Mouse (Mus musculus): ENCODE data around the gene Gna11. TPM values are rescaled to one million over a fixed set of nuclear protein-coding genes. Genes with fewer than 3 reads are reported as not detected.

Gene Gna11
- total RNA-seq, 2 experiments from 2014 or later = 63.8 to 72.7 TPM

DNA sequence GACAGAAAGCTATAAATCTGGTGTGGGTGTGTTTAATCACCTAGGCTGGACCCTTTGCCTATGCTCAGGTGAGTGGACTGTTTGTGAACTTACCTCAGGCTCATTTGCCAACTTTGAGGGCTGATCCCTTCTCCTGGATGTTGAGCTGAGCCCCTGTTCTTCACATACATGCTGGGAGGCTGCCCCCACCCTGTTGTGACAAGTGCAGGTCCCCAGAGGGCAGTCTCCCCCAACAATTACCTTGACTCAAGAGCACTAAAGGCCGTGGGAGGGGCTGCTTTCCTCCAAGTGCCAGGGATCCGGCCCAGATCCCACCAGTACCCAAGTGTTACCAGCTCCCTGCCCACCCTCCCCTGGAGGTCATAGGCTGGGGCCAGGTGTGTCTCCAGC is 59.9 kb downstream of the Gna11 start:
- no peak for DNase-seq

DNA sequence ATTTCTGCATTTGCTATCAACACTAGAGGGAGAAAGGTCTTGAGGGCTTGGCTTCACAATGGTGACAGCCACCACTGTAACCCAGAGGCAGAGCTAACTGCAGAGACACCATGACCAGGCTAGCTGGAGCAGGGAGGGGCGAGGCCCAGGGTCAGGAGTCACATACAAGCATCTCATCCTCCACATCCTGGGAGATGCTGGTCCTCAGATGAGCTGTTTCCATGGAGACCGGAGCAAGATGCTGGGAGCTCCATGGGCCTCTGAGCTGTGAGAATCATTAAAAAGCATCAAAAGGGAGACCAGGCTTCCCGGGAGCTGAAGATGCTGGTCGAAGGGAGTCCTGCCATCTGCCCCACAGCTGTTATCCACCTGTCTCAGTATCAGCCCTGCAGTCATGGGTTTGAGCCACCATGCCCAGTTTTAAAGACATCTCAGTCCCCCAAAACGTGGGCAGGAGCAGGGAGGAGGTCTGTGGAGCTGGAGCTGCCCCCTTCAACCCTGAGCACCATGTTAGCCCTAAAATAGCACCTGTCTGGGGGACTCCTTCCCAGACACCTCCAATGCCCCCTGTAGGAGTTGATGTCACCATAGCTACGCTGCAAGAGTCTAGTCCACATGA is 60.4 kb downstream of the Gna11 start:
- DNase-seq = no peak

DNA sequence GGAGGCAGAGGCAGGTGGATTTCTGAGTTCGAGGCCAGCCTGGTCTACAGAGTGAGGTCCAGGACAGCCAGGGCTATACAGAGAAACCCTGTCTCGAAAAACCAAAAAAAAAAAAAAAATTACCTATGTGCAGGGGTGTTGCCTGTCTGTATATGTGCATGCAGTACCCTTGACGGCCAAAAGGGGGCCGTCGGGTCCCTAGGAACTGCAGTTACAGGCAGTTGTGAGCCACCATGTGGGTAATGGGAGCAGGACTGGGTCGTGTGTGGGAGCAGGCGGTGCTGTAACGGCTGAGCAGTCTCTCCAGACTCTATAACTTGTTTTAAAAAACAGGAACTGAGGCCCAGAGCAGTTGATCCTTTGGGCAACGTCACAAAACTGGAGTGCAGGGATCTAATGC is 61.0 kb downstream of the Gna11 start:
- no peak for DNase-seq

GRCm38 (mm10) chr10:81482533-81482889 is 62.5 kb downstream of the Gna11 start, which contains the start of gene Celf5:
Gene Celf5 (minus strand): TSS chr10:81482709.
- DNase-seq = peak; percentile 76

DNA sequence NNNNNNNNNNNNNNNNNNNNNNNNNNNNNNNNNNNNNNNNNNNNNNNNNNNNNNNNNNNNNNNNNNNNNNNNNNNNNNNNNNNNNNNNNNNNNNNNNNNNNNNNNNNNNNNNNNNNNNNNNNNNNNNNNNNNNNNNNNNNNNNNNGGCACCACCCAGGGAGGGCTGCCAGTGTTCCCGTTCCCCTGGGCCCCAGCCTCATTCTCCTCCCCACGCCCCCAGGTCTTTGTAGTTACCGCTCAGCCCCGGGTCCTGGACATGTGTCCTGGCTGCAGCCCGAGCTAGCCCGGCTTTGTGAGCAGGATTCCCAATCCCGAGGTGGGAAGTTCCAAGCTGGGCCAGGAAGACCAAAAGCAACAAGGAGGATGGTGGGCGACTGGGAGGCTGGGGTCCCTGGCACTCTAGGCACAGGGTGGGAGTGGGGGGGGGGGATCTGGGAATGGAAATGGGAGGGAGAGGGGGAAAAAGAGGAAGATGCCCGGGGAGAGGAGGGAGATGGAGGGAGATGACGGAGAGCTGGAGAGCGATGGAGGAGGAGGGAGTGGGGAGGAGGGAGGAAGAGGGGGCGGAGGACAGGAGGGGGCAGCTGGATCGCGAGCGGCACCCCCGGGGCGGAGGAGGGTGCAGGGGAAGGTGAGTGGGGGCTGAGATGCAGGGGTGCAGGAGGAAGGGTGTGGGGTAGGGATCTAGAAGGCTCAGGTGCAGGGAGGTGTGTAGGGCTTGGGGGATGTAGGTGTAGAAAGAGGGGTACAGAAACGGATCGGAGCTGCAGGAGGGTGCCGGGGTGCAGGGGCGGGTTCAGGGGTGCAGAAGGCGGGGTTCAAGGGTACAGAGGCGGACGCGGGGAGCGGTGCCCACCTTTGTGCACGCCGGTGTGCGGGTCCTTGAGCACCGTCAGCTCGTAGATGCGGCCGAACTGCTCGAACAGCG is 63.1 kb downstream of the Gna11 start:
- no peak for DNase-seq

Small RNAs within 50 kb of the gene (microRNA-seq; reads per million reads assigned to microRNA genes)
- gene Gm25595 = not detected

Other genes starting within 250 kb of the Gna11 start
- 10 to 100 TPM; 29.4 to 35.4 TPM for gene Cactin, start 224.1 kb downstream of the Gna11 start, total RNA-seq (2021)
- gene Tbxa2r, start 216.5 kb downstream of the Gna11 start, total RNA-seq (2021) = 10 to 100 TPM; 24.5 to 31.8 TPM
- gene Gipc3, start 201.9 kb downstream of the Gna11 start, total RNA-seq (2021) = 1 to 10 TPM; 3.6 to 4.0 TPM
- gene Hmg20b, start 194.7 kb downstream of the Gna11 start, total RNA-seq (2021) = 10 to 100 TPM; 81.2 to 97.5 TPM
- 10 to 100 TPM; 17.8 to 22.8 TPM for gene Mfsd12, start 187.7 kb downstream of the Gna11 start, total RNA-seq (2021)
- 1 to 10 TPM; 1.1 to 2.3 TPM for gene 4930404N11Rik, start 179.4 kb downstream of the Gna11 start, total RNA-seq (2021)
- gene Fzr1, start 166.7 kb downstream of the Gna11 start, total RNA-seq (2021) = 10 to 100 TPM; 42.1 to 51.7 TPM
- gene Dohh, start 160.8 kb downstream of the Gna11 start, total RNA-seq (2021) = 10 to 100 TPM; 52.8 to 54.2 TPM
- gene Gm48551, start 160.7 kb downstream of the Gna11 start, total RNA-seq (2021) = 1 to 10 TPM; 1.1 to 1.6 TPM
- gene Gm48552, start 156.2 kb downstream of the Gna11 start, total RNA-seq (2021) = 1 to 10 TPM in 1 of 2 experiments, under 1 TPM in 1; 0.45 to 1.9 TPM
- 1 to 10 TPM; 1.2 to 1.6 TPM for gene Smim24, start 152.1 kb downstream of the Gna11 start, total RNA-seq (2021)
- gene Nfic, start 89.6 kb downstream of the Gna11 start, total RNA-seq (2021) = 100 to 1,000 TPM in 1 of 2 experiments, 10 to 100 TPM in 1; 99.9 to 129 TPM
- 1 to 10 TPM in 1 of 2 experiments, under 1 TPM in 1; 0.84 to 2.2 TPM for gene Celf5, start 62.5 kb downstream of the Gna11 start, total RNA-seq (2021)
- 10 to 100 TPM; 90.9 to 93.8 TPM for gene Ncln, start 48.8 kb downstream of the Gna11 start, total RNA-seq (2021)
- 1 to 10 TPM; 2.9 TPM for gene S1pr4, start 45.1 kb downstream of the Gna11 start, total RNA-seq (2021)
- gene Gna15, start 21.0 kb downstream of the Gna11 start, total RNA-seq (2021) = 1 to 10 TPM in 1 of 2 experiments, under 1 TPM in 1; 0.66 to 1.1 TPM
- gene Aes, start 14.3 kb upstream of the Gna11 start, total RNA-seq (2021) = 100 to 1,000 TPM; 541 to 611 TPM
- 10 to 100 TPM; 10.9 to 18.1 TPM for gene Tle2, start 29.4 kb upstream of the Gna11 start, total RNA-seq (2021)
- gene Tle6, start 55.9 kb upstream of the Gna11 start, total RNA-seq (2021) = 10 to 100 TPM in 1 of 2 experiments, 1 to 10 TPM in 1; 8.7 to 10.8 TPM
- 1 to 10 TPM; 1.1 to 1.8 TPM for gene BC025920, start 61.1 kb upstream of the Gna11 start, total RNA-seq (2021)
- gene Sirt6, start 82.6 kb upstream of the Gna11 start, total RNA-seq (2021) = 10 to 100 TPM; 17.3 to 24.7 TPM
- 10 to 100 TPM; 15.2 to 26.7 TPM for gene Ankrd24, start 83.3 kb upstream of the Gna11 start, total RNA-seq (2021)
- gene Gm10778, start 103.9 kb upstream of the Gna11 start, total RNA-seq (2021) = 1 to 10 TPM; 2.8 to 3.2 TPM
- gene Zfp433, start 159.6 kb upstream of the Gna11 start, total RNA-seq (2021) = 1 to 10 TPM; 5.6 to 8.6 TPM
- 1 to 10 TPM; 2.1 to 3.4 TPM for gene Gm3055, start 226.0 kb upstream of the Gna11 start, total RNA-seq (2021)

Data from adrenal gland, postnatal 10 days (tissue).